Mouse (Mus musculus) heart, embryonic 15.5 days (tissue): Measurements from ENCODE around the gene Ctu2. TPM values are rescaled to one million over a fixed set of nuclear protein-coding genes. Genes with fewer than 3 reads are reported as not detected.

Source experiments
- ATAC-seq: fragments of 200-750 bp; cut with Nextera tagmentation; replicated peaks from 2 replicates; pipeline ENCODE4 v1.8.0; 2017; ENCODE audit warnings: low read depth, moderate TSS enrichment; ENCODE audit not compliant: insufficient number of reproducible peaks, insufficient read depth, low FRiP score
- H3K27ac ChIP-seq: fragments of 300-500 bp; sonication (generic); 2 replicates; pipeline ENCODE4 v1.5.1; 2015; ENCODE audit warnings: mild to moderate bottlenecking, inconsistent platforms
- H3K27me3 ChIP-seq: fragments of 300-500 bp; sonication (generic); 2 replicates; pipeline ENCODE4 v1.6.1; 2015; ENCODE audit warnings: inconsistent platforms
- H3K36me3 ChIP-seq: fragments of 300-500 bp; sonication (generic); 2 replicates; pipeline ENCODE4 v1.6.1; 2015; ENCODE audit warnings: mild to moderate bottlenecking, inconsistent platforms
- H3K4me1 ChIP-seq: fragments of 300-500 bp; sonication (generic); replicated peaks from 2 replicates; pipeline ENCODE4 v1.6.1; 2015; ENCODE audit warnings: inconsistent platforms
- H3K4me2 ChIP-seq: fragments of 300-500 bp; sonication (generic); 2 replicates; pipeline ENCODE4 v1.6.1; 2015; ENCODE audit warnings: inconsistent platforms, mild to moderate bottlenecking, moderate library complexity
- H3K4me3 ChIP-seq: fragments of 300-500 bp; sonication (generic); 2 replicates; pipeline ENCODE4 v1.5.1; 2015; ENCODE audit warnings: mild to moderate bottlenecking, inconsistent platforms
- H3K9ac ChIP-seq: fragments of 300-500 bp; sonication (generic); 2 replicates; pipeline ENCODE4 v1.6.1; 2015; ENCODE audit warnings: mild to moderate bottlenecking, inconsistent platforms
- H3K9me3 ChIP-seq: fragments of 300-500 bp; sonication (generic); replicated peaks from 2 replicates; pipeline ENCODE4 v1.6.1; 2016; ENCODE audit warnings: inconsistent platforms
- WGBS: fragments of 180-500 bp; shearing (Covaris S2); methylation state at CpG from one replicate; pipeline ENCODE4 v1.1.7; 2015; ENCODE audit warnings: mixed read lengths; 5-methylcytosine and 5-hydroxymethylcytosine counted together
- polyA plus RNA-seq: library from polyadenylated mRNA; unstranded; fragments of >200 nt; fragmentation: Nextera tagmentation; extraction: Ambion mirVana; gene quantifications from 2 replicates; pipeline ENCODE4 v1.2.1, GENCODE M21; 2015

Gene Ctu2
- polyA plus RNA-seq, 1 experiment from 2014 or later, result 23.0 TPM

DNA sequence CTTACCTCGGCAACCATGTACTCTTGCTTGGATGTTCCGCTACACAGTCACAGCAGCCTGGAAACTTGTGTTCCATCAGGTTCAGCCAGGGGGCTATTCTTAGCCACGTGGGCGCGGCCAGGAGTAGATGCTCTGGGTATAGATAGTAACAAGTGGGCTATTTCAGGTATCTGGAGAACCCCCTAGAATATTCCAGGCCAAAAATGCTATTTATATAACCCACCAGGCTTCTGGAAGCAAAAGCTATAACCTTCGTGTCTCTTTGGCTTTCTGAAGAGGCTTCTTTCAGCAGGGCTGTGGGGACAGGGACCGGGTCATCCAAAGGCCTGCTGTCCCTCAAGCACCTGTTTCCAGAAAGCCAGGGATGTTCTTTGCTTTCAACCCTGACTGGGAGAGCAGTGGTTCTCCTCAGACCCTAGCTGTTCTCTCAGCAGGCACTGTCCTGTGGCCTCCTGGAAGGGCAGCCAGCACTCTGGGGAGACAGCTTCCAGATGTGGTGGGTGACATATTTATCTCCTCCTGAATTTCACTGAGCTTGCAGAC lies 24.7 kb upstream of the Ctu2 start:
- no peaks in the 10 kb centered on the region for H3K27me3 ChIP-seq
- 37% methylated on average over 7 of the region's 7 CpGs for WGBS
- peak overlapping the region; percentile 93 for H3K27ac ChIP-seq
- H3K4me3 ChIP-seq, result no peak overlapping the region
- no peak overlapping the region; the same call in 1 of the 2 replicates for H3K9ac ChIP-seq
- H3K9me3 ChIP-seq, result no peaks in the 10 kb centered on the region
- peak overlapping the region; percentile 36 for H3K4me2 ChIP-seq
- H3K4me1 ChIP-seq, result peaks cover 33% of the 10 kb centered on the region
- H3K36me3 ChIP-seq, result no peaks in the 10 kb centered on the region
- ATAC-seq, result peak; percentile 77

DNA sequence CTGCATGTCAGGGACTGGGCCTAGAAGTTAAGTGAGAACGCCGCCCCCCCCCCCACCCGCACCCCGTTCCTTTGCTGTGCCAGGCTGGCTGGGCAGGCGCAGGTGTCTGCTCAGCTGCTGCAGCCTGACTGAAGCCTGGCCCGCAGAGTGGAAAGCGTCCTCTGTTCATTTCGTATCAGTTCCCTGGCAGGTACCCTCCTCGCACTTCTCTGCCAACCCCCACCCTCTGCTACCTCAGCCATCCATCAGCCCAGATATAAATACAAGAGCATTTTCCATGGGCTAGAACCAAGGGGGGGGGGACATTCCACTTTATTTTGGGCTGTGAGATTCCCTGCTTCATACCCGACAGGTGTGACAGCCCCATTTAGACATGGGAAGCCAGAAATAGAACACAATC lies 23.8 kb upstream of the Ctu2 start:
- Histone ChIP-seq H3K36me3 (no peaks in the 10 kb centered on the region), H3K27me3 (no peaks in the 10 kb centered on the region), H3K9me3 (no peaks in the 10 kb centered on the region), H3K4me3 (no peak overlapping the region), H3K4me2 (peak overlapping the region; percentile 18; the same call in 1 of the 2 replicates), H3K9ac (no peak overlapping the region), H3K4me1 (peaks cover 33% of the 10 kb centered on the region), H3K27ac (peak overlapping the region; percentile 93)
- peak; percentile 37 for ATAC-seq
- WGBS, result 47% methylated on average over 10 of the region's 10 CpGs

- Histone ChIP-seq H3K4me3 (no peak overlapping the region), H3K27me3 (peaks cover 8% of the 10 kb centered on the region; the same call in 1 of the 2 replicates), H3K36me3 (no peaks in the 10 kb centered on the region), H3K4me2 (no peak overlapping the region), H3K9ac (no peak overlapping the region), H3K27ac (no peak overlapping the region), H3K9me3 (no peaks in the 10 kb centered on the region), H3K4me1 (peaks cover 37% of the 10 kb centered on the region)
- no peak for ATAC-seq
- WGBS, result 83% methylated on average over 6 of the region's 6 CpGs
Measured at GRCm38 (mm10) chr8:122454409-122454808, 21.5 kb upstream of the Ctu2 start.

DNA sequence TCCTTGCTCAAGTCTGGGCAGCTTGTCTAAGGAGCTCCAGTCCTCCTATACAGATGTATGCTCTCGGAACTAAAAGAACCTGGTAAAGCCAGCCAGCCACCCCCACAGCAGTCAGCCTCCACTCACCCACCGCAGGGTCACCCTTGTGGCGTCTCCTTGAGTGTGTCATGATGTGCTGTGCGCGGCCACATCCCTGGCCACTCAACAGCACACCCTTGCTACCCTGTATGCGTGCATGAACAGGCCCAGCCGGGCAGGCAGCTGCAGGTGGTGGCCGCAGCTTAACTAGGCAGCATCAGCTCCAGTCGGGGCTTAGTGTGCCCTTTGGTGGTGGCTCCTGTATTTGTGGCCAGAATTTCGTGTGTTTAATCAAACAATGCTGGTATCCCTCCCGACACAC lies 18.8 kb upstream of the Ctu2 start:
- Histone ChIP-seq H3K27me3 (peaks cover 23% of the 10 kb centered on the region), H3K4me1 (peaks cover 42% of the 10 kb centered on the region)
- WGBS, result 62% methylated on average over 11 of the region's 11 CpGs

GRCm38 (mm10) chr8:122459218-122459900 lies 16.6 kb upstream of the Ctu2 start:
- no peaks in the 10 kb centered on the region for H3K9me3 ChIP-seq
- WGBS, result 60% methylated on average over 6 of the region's 6 CpGs
- ATAC-seq, result no peak
- H3K4me3 ChIP-seq, result no peak overlapping the region
- H3K9ac ChIP-seq, result no peak overlapping the region
- peaks cover 39% of the 10 kb centered on the region for H3K4me1 ChIP-seq
- no peak overlapping the region for H3K27ac ChIP-seq
- H3K27me3 ChIP-seq, result peaks cover 23% of the 10 kb centered on the region
- peak overlapping the region; percentile 91; the same call in 1 of the 2 replicates for H3K4me2 ChIP-seq
- no peaks in the 10 kb centered on the region for H3K36me3 ChIP-seq

More for the DNA sequence above, 18.8 kb upstream of the Ctu2 start:
- Histone ChIP-seq H3K9me3 (no peaks in the 10 kb centered on the region), H3K27ac (no peak overlapping the region), H3K4me3 (no peak overlapping the region), H3K4me2 (no peak overlapping the region), H3K36me3 (no peaks in the 10 kb centered on the region), H3K9ac (no peak overlapping the region)
- no peak for ATAC-seq

- Histone ChIP-seq H3K27me3 (peaks cover 23% of the 10 kb centered on the region), H3K4me3 (peak overlapping the region; percentile 50), H3K4me2 (peak overlapping the region; percentile 91), H3K27ac (no peak overlapping the region), H3K9ac (peak overlapping the region; percentile 59), H3K4me1 (peaks cover 39% of the 10 kb centered on the region), H3K9me3 (no peaks in the 10 kb centered on the region), H3K36me3 (no peaks in the 10 kb centered on the region)
- no peak for ATAC-seq
- WGBS, result 30% methylated on average over 7 of the region's 7 CpGs
Measured at GRCm38 (mm10) chr8:122459990-122460389, 16.0 kb upstream of the Ctu2 start.

GRCm38 (mm10) chr8:122460524-122461472 lies 15.1 kb upstream of the Ctu2 start, which contains the start of gene Snai3:
Snai3 (minus strand) TSS chr8:122460733.
- Histone ChIP-seq H3K4me3 (peak within 1 kb of the TSS; percentile 50), H3K36me3 (no peaks in the 10 kb centered on the region; the same call in 1 of the 2 replicates), H3K27ac (no peak within 1 kb of the TSS), H3K27me3 (peaks cover 23% of the 10 kb centered on the region), H3K4me1 (peaks cover 39% of the 10 kb centered on the region), H3K9me3 (no peaks in the 10 kb centered on the region), H3K9ac (peak within 1 kb of the TSS; percentile 59), H3K4me2 (peak within 1 kb of the TSS; percentile 91)
- ATAC-seq, result peak; percentile 82
- 5% methylated on average over 56 of the region's 56 CpGs for WGBS

GRCm38 (mm10) chr8:122461473-122462148 lies 14.3 kb upstream of the Ctu2 start:
- Histone ChIP-seq H3K9ac (no peak overlapping the region), H3K4me3 (no peak overlapping the region), H3K27ac (no peak overlapping the region), H3K4me2 (no peak overlapping the region), H3K4me1 (peaks cover 39% of the 10 kb centered on the region), H3K9me3 (no peaks in the 10 kb centered on the region), H3K27me3 (peaks cover 23% of the 10 kb centered on the region), H3K36me3 (peaks cover 8% of the 10 kb centered on the region)
- WGBS, result 64% methylated on average over 11 of the region's 11 CpGs
- no peak for ATAC-seq

- Histone ChIP-seq H3K4me3 (no peak overlapping the region), H3K36me3 (peaks cover 17% of the 10 kb centered on the region), H3K27me3 (peaks cover 23% of the 10 kb centered on the region), H3K9me3 (no peaks in the 10 kb centered on the region), H3K27ac (no peak overlapping the region), H3K4me1 (peaks cover 39% of the 10 kb centered on the region), H3K4me2 (no peak overlapping the region), H3K9ac (no peak overlapping the region)
- ATAC-seq, result no peak
- WGBS, result 65% methylated on average over 8 of the region's 8 CpGs
Measured at GRCm38 (mm10) chr8:122462510-122462909, 13.4 kb upstream of the Ctu2 start.

DNA sequence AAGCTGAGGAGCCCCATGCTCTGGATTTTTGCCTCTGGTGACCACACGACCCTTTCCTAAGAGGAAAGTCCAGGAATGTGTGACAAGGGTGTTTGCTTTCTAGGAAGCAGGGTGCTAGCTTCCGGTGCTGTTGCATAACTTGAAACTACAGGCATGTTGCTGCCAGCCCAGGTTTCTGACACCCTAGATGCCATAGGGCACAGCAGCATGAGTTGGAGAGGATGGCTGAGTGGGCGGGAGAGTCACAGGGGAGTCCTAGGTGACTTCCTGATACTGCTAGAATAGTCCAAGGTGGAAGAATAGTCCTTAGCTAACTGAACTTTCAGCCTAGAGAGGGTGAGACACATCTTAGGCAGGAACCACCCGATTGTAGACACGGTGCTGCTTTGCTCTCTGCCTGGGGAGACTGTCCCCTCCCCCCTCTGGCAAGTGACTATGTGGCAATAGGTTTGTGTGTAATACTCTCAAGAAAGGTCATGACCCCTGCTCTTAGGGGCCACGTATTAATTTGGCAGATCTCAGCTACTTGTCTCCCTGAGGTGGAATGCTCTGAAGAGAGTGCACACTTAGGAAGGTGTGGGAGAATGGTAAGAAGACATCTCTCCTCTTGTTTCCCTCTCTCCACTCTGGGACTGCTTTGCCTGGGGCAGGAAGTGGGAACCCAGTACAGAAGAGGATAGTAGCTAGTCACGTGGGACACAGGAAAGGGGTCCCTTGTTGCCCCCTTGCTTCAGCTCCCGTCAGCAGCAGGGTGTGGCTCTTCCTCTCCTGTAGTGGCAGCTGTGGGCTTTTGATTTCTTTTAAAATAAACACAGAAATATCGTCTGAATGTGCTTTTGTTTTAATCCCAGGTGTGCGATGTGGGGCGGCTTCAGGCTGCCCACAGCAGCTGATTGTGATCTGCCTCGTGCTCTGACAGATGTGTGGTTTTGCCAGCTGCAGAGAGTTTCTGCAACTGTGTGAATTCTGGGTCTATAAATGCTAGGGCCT lies 12.0 kb upstream of the Ctu2 start:
- no peak overlapping the region for H3K9ac ChIP-seq
- peaks cover 31% of the 10 kb centered on the region for H3K36me3 ChIP-seq
- H3K4me1 ChIP-seq, result peaks cover 37% of the 10 kb centered on the region
- ATAC-seq, result no peak
- no peak overlapping the region for H3K4me3 ChIP-seq
- peaks cover 15% of the 10 kb centered on the region for H3K27me3 ChIP-seq
- no peaks in the 10 kb centered on the region for H3K9me3 ChIP-seq
- no peak overlapping the region for H3K4me2 ChIP-seq
- H3K27ac ChIP-seq, result no peak overlapping the region
- 46% methylated on average over 12 of the region's 12 CpGs for WGBS
